Mouse (Mus musculus) hindbrain, embryonic 12.5 days (tissue): ENCODE results near the gene Spag16. TPM values are rescaled to one million over a fixed set of nuclear protein-coding genes. Genes with fewer than 3 reads are reported as not detected.

ENCODE experiments used
- ATAC-seq: fragments of 200-750 bp; cut with Nextera tagmentation; 2 replicates; pipeline ENCODE4 v1.8.0; 2017; ENCODE audit warnings: moderate TSS enrichment; ENCODE audit not compliant: low FRiP score
- H3K27ac ChIP-seq: fragments of 300-500 bp; sonication (generic); 2 replicates; pipeline ENCODE4 v1.5.1; 2016; ENCODE audit warnings: mild to moderate bottlenecking
- H3K27me3 ChIP-seq: fragments of 300-500 bp; sonication (generic); 2 replicates; pipeline ENCODE4 v1.6.1; 2016; ENCODE audit warnings: mild to moderate bottlenecking
- H3K36me3 ChIP-seq: fragments of 300-500 bp; sonication (generic); 2 replicates; pipeline ENCODE4 v1.6.1; 2016; ENCODE audit warnings: mild to moderate bottlenecking
- H3K4me1 ChIP-seq: fragments of 300-500 bp; sonication (generic); 2 replicates; pipeline ENCODE4 v1.6.1; 2016
- H3K4me2 ChIP-seq: fragments of 300-500 bp; sonication (generic); replicated peaks from 2 replicates; pipeline ENCODE4 v1.6.1; 2016; ENCODE audit warnings: mild to moderate bottlenecking
- H3K4me3 ChIP-seq: fragments of 300-500 bp; sonication (generic); 2 replicates; pipeline ENCODE4 v1.5.1; 2016; ENCODE audit warnings: mild to moderate bottlenecking
- H3K9ac ChIP-seq: fragments of 300-500 bp; sonication (generic); 2 replicates; pipeline ENCODE4 v1.6.1; 2016; ENCODE audit warnings: mild to moderate bottlenecking, moderate library complexity
- H3K9me3 ChIP-seq: fragments of 300-500 bp; sonication (generic); replicated peaks from 2 replicates; pipeline ENCODE4 v1.6.1; 2016; ENCODE audit warnings: mild to moderate bottlenecking
- WGBS: fragments of 180-500 bp; shearing (Covaris S2); methylation state at CpG from one replicate; pipeline ENCODE4 v1.1.7; 2016; 5-methylcytosine and 5-hydroxymethylcytosine counted together
- polyA plus RNA-seq: library from polyadenylated mRNA; unstranded; fragments of >200 nt; fragmentation: Nextera tagmentation; extraction: Ambion mirVana; gene quantifications from 2 replicates; pipeline ENCODE4 v1.2.1, GENCODE M21; 2016

Gene Spag16
- polyA plus RNA-seq, 1 experiment from 2014 or later: 2.5 TPM

DNA sequence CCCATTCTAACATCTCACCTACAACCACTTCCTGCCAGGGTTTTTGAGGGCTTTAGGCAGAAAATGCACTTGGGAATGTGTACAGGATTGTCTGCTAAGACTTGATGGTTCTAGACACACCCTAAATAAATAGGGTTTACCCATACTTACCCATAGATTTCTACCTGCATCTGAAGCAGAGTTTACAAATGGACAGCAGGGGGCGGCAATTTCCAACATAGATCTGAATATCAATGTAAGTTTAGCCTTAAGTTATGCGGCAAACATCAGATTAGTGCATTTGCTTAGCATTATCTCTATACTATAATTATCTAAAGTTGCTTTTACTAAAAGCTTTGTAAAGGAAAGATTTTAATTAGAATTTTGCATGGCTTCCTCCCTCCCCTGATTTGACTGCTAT lies 301.3 kb downstream of the Spag16 start:
- H3K4me1 ChIP-seq: no peaks in the 10 kb centered on the region
- 72% methylated on average over 2 of the region's 2 CpGs for WGBS
- no peak for ATAC-seq
- H3K27me3 ChIP-seq: no peaks in the 10 kb centered on the region
- H3K9ac ChIP-seq: no peak overlapping the region
- no peaks in the 10 kb centered on the region for H3K36me3 ChIP-seq
- no peak overlapping the region for H3K4me2 ChIP-seq
- H3K27ac ChIP-seq: no peak overlapping the region
- no peaks in the 10 kb centered on the region for H3K9me3 ChIP-seq
- no peak overlapping the region for H3K4me3 ChIP-seq

DNA sequence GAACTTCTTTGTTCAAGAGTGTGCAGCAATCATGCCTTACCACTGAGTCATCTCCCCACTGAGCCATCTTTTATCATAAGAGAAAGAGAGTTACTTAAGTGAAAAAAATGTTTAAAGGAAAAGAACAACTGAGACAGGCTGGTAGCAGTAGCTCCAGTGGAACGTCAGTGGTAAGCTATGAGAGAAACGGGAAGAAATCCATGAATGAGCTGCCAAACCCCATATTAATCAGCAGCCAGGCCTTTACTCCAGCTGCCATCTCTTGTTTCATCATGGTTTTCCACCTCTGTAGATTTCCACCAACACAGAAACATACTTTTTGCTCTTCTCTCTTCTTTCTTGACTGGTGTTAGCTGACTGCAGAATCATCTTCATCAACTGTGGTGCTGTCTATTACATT lies 308.8 kb downstream of the Spag16 start:
- H3K27me3 ChIP-seq: no peaks in the 10 kb centered on the region
- H3K4me3 ChIP-seq: no peak overlapping the region
- no peaks in the 10 kb centered on the region for H3K36me3 ChIP-seq
- 80% methylated on average over 2 of the region's 2 CpGs for whole genome bisulfite sequencing
- H3K4me2 ChIP-seq: no peak overlapping the region
- H3K27ac ChIP-seq: no peak overlapping the region
- H3K9me3 ChIP-seq: no peaks in the 10 kb centered on the region
- no peaks in the 10 kb centered on the region for H3K4me1 ChIP-seq
- H3K9ac ChIP-seq: no peak overlapping the region
- ATAC-seq: no peak

GRCm38 (mm10) chr1:70165343-70166158 lies 338.8 kb downstream of the Spag16 start:
- no peak for ATAC-seq
- no peak overlapping the region for H3K27ac ChIP-seq

DNA sequence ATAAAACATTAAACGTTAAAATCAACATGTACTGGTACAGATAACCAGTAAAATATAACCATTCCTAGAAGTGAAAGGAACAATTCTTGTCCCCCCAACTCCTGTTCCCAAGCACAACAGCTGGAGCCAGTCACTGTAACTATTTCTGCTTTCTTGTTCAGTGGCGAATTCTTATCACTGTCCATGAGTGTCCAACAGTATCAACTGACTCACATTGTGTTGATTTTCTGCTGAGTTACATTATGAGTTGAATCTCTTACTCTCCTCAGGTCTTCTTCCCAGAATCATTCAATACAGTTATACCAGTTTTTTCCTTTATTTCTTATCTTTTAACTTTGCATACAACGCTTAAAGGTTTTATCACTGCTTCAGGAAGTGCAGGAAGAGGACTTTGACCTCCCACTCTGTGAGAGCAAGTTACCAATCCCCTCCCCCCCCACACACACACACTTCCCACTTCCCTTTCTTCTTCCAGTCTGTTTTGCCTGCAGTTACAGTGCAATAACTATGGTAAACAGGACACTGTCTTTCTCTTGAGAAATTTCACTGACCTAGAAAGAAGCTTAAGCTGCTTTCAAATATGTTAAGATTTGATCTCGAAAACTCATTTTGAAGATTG lies 353.5 kb downstream of the Spag16 start:
- 79% methylated on average over 4 of the region's 4 CpGs for WGBS

More at GRCm38 (mm10) chr1:70165343-70166158, 338.8 kb downstream of the Spag16 start:
- WGBS: 76% methylated on average over 3 of the region's 3 CpGs
- no peak overlapping the region for H3K4me3 ChIP-seq
- H3K9me3 ChIP-seq: no peaks in the 10 kb centered on the region
- H3K36me3 ChIP-seq: no peaks in the 10 kb centered on the region
- no peaks in the 10 kb centered on the region for H3K4me1 ChIP-seq
- H3K9ac ChIP-seq: no peak overlapping the region
- no peak overlapping the region for H3K4me2 ChIP-seq
- H3K27me3 ChIP-seq: no peaks in the 10 kb centered on the region

GRCm38 (mm10) chr1:70264815-70265214 lies 438.0 kb downstream of the Spag16 start:
- Histone ChIP-seq H3K4me3 (no peak overlapping the region), H3K36me3 (no peaks in the 10 kb centered on the region), H3K4me1 (peaks cover 7% of the 10 kb centered on the region; the same call in 1 of the 2 replicates), H3K27me3 (no peaks in the 10 kb centered on the region), H3K9me3 (no peaks in the 10 kb centered on the region), H3K27ac (0 out of 2 replicates have a peak overlapping the region, but pooled peaks have one; percentile 35), H3K9ac (no peak overlapping the region), H3K4me2 (no peak overlapping the region; the same call in 1 of the 2 replicates)
- no peak for ATAC-seq
- 42% methylated on average over 9 of the region's 9 CpGs for WGBS

More for the DNA sequence above, 353.5 kb downstream of the Spag16 start:
- Histone ChIP-seq H3K4me2 (no peak overlapping the region), H3K9me3 (no peaks in the 10 kb centered on the region), H3K4me1 (no peaks in the 10 kb centered on the region), H3K4me3 (no peak overlapping the region), H3K9ac (no peak overlapping the region), H3K27me3 (no peaks in the 10 kb centered on the region), H3K36me3 (no peaks in the 10 kb centered on the region), H3K27ac (no peak overlapping the region)
- no peak for ATAC-seq

- peaks cover 7% of the 10 kb centered on the region; the same call in 1 of the 2 replicates for H3K4me1 ChIP-seq
- ATAC-seq: peak; percentile 72; the same call in 1 of the 2 replicates
- no peak overlapping the region for H3K4me3 ChIP-seq
- no peaks in the 10 kb centered on the region for H3K9me3 ChIP-seq
- H3K4me2 ChIP-seq: no peak overlapping the region
- H3K36me3 ChIP-seq: no peaks in the 10 kb centered on the region
- no peaks in the 10 kb centered on the region for H3K27me3 ChIP-seq
- WGBS: 72% methylated on average over 5 of the region's 5 CpGs
- H3K27ac ChIP-seq: no peak overlapping the region
- H3K9ac ChIP-seq: no peak overlapping the region
Observed at GRCm38 (mm10) chr1:70265920-70266505, 439.2 kb downstream of the Spag16 start.

DNA sequence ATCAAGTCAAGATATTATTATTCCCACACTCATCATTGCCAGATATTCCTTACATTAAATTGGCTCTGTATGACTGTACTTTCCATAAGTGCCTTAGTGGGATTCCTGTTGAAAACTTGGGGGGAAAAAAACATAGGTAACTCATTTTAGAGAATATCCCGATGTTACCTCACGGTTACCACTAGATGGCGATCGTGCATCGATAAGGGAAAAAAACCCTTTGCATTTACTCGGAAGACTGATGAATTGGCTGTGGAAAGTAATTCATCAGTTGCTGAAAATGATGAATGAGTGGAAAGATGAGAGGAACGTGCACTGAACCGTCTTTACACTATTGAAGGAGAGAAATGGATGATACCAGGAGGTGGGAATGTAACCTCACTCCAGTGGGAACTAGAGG lies 443.4 kb downstream of the Spag16 start:
- no peaks in the 10 kb centered on the region for H3K27me3 ChIP-seq
- peaks cover 3% of the 10 kb centered on the region; the same call in 1 of the 2 replicates for H3K4me1 ChIP-seq
- no peaks in the 10 kb centered on the region for H3K36me3 ChIP-seq
- no peaks in the 10 kb centered on the region for H3K9me3 ChIP-seq
- no peak overlapping the region for H3K9ac ChIP-seq
- no peak overlapping the region for H3K4me3 ChIP-seq
- no peak overlapping the region for H3K4me2 ChIP-seq
- ATAC-seq: no peak
- 17% methylated on average over 8 of the region's 8 CpGs for WGBS
- H3K27ac ChIP-seq: no peak overlapping the region

DNA sequence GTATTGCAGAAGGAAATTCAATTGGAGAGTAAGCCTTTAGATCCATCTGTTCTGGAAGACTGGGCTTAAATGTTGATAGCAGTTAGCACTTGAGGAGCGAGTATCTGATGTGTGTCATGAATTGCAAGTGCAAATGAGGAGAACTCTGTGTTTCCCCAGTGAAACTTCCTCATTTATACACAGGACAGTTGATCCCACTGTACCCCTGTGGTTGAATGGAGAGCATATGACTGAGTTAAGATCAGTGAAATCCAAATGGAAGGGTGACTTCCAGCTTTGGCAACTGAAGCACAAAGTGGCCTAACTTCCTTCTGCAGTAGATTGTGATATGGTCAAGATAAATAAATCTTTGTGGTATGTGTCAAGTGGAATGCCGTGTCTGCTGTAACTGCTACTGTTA lies 446.0 kb downstream of the Spag16 start:
- Histone ChIP-seq H3K4me3 (no peak overlapping the region), H3K27ac (no peak overlapping the region), H3K36me3 (no peaks in the 10 kb centered on the region), H3K9ac (no peak overlapping the region), H3K27me3 (no peaks in the 10 kb centered on the region), H3K4me2 (no peak overlapping the region), H3K4me1 (no peaks in the 10 kb centered on the region), H3K9me3 (no peaks in the 10 kb centered on the region)
- WGBS: 91% methylated on average over 2 of the region's 2 CpGs
- ATAC-seq: no peak

DNA sequence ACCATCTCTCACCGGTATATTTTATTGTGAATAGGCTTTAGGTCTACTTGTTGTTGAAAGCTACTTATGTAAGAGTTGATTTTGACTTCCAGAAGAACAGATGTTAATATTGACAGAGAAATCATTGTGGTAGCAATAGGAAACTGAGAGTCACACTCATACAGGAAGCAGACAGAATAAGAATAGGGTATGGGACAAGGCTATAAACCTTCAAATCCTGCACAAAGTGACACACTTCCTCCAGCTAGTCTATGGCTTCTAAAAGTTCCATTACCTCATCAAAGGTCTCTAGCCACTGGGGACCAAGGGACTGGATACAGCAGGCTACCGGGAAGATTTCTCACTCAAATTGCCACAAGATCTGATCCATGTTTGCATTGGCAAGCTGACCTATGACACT lies 452.5 kb downstream of the Spag16 start:
- no peak overlapping the region for H3K27ac ChIP-seq
- H3K4me2 ChIP-seq: no peak overlapping the region
- H3K27me3 ChIP-seq: no peaks in the 10 kb centered on the region
- no peaks in the 10 kb centered on the region for H3K9me3 ChIP-seq
- no peak for ATAC-seq
- H3K4me3 ChIP-seq: no peak overlapping the region
- H3K36me3 ChIP-seq: no peaks in the 10 kb centered on the region
- WGBS: 83% methylated on average over 2 of the region's 2 CpGs
- H3K9ac ChIP-seq: no peak overlapping the region
- no peaks in the 10 kb centered on the region for H3K4me1 ChIP-seq

DNA sequence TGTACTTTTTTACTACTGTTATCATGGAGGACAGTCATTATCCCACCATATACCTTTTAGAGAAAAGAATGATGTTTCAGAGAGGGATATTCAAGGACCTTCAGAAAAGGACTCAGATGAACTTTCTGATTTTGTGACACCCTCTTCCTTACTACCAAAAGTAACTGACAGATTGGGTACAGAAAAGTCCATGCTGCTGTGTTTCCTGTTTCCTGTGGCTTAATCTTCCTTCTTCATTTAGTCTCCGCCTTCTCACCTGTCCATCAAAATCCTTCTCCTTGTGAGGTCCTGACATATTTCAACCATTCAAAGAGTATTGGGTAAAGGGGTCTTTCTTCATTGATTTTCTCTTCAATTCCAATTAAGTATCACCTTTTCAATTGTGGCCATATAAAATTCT lies 456.6 kb downstream of the Spag16 start:
- Histone ChIP-seq H3K4me1 (no peaks in the 10 kb centered on the region), H3K27ac (no peak overlapping the region), H3K4me2 (no peak overlapping the region), H3K27me3 (no peaks in the 10 kb centered on the region), H3K9me3 (no peaks in the 10 kb centered on the region), H3K9ac (no peak overlapping the region), H3K4me3 (no peak overlapping the region), H3K36me3 (no peaks in the 10 kb centered on the region)
- no peak for ATAC-seq
- WGBS: 93% methylated on average over 1 of the region's 1 CpGs

- 67% methylated on average over 1 of the region's 1 CpGs for WGBS
- no peaks in the 10 kb centered on the region for H3K27me3 ChIP-seq
- no peak overlapping the region for H3K4me3 ChIP-seq
- no peak overlapping the region for H3K4me2 ChIP-seq
- no peak overlapping the region for H3K9ac ChIP-seq
- H3K36me3 ChIP-seq: no peaks in the 10 kb centered on the region
- H3K4me1 ChIP-seq: no peaks in the 10 kb centered on the region
- no peak overlapping the region for H3K27ac ChIP-seq
- ATAC-seq: no peak
- H3K9me3 ChIP-seq: no peaks in the 10 kb centered on the region
Observed at GRCm38 (mm10) chr1:70284140-70284539, 457.4 kb downstream of the Spag16 start.

- H3K9me3 ChIP-seq: no peaks in the 10 kb centered on the region
- no peaks in the 10 kb centered on the region for H3K4me1 ChIP-seq
- H3K4me2 ChIP-seq: no peak overlapping the region
- no peak overlapping the region for H3K9ac ChIP-seq
- ATAC-seq: no peak
- 77% methylated on average over 13 of the region's 13 CpGs for WGBS
- no peaks in the 10 kb centered on the region for H3K27me3 ChIP-seq
- no peak overlapping the region for H3K4me3 ChIP-seq
- H3K36me3 ChIP-seq: no peaks in the 10 kb centered on the region
- no peak overlapping the region for H3K27ac ChIP-seq
Observed at GRCm38 (mm10) chr1:70316128-70316765, 489.5 kb downstream of the Spag16 start.
